8 mouse cellular contexts compared by ENCODE assay signal in the genomic region with DNA sequence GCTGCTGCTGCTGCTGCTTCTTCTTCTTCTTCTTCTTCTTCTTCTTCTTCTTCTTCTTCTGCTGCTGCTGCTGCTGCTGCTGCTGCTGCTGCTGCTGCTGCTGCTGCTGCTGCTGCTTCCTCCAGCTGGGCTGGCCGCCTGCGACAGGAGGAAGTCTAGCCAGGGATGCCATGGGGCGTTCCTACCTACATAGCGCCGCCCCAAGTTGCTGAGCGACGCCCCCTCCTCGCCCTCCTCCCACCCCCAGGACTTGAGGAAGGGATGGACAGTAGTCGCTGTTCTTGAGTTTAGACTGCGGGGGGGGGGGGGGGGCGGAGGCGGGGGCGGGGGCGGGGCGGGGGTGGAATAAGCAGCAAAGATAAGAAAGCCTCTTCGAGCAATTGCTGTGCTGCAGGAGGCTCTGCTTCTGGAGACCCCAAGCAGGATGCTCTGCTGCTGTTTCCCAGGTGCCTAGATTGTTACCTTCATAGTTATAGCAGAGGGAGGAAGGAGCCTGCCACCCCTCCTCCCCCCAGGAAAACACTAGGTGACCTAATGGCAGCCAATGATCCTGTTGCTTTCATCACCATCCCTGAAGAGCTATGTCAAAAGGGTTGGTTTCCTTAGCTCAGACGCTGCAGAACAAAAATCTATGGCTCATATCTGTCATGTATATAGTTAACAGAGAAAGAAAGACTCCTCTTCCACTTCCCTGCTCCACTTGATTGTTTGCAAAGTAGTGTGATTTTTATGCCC. TPM values are rescaled to one million over a fixed set of nuclear protein-coding genes. Genes with fewer than 3 reads are reported as not detected.
DNase-seq lines count a peak whose midpoint lies in the region; ATAC-seq and TF ChIP-seq lines count a peak whose summit lies in the region.

A gene (minus strand): TSS at position 685 of the 735 bp plus-strand sequence.

- H3K4me1 ChIP-seq in embryonic facial prominence, embryonic 11.5 days (ENCODE audit: control insufficient read depth, insufficient read depth, low read length): no peaks in the 10 kb centered on the region
- H3K4me1 ChIP-seq in heart, adult 2 months (ENCODE audit: control insufficient read depth, insufficient read depth, low read length): peaks cover 2% of the 10 kb centered on the region
- peaks cover 5% of the 10 kb centered on the region; the same call in 1 of the 2 replicates for H3K4me1 ChIP-seq in liver, embryonic 12.5 days

- H3K79me2 ChIP-seq in C2C12 (ENCODE audit: control insufficient read depth, insufficient read depth): no peaks in the 10 kb centered on the region
- no peaks in the 10 kb centered on the region for H3K79me2 ChIP-seq in heart, adult 2 months (replicated peaks; ENCODE audit: control insufficient read depth, insufficient read depth, low read length)

- peak within 1 kb of the TSS; percentile 51 for H3K4me2 ChIP-seq in embryonic facial prominence, embryonic 11.5 days (ENCODE audit: low read depth, low read length)
- peak within 1 kb of the TSS; percentile 73 for H3K4me2 ChIP-seq in liver, embryonic 12.5 days

- TF ChIP-seq POLR2A in heart, adult 2 months (IDR thresholded peaks at IDR 0.05; ENCODE audit: insufficient read depth, low read depth, low read length): no peak

- H3K9ac ChIP-seq in embryonic facial prominence, embryonic 11.5 days (replicated peaks; ENCODE audit: low read length): peak within 1 kb of the TSS; percentile 43
- H3K9ac ChIP-seq in heart, adult 2 months (ENCODE audit: low read depth, low read length): peak within 1 kb of the TSS; percentile 83
- peak within 1 kb of the TSS; percentile 68 for H3K9ac ChIP-seq in liver, embryonic 12.5 days

- peak; percentile 24 for DNase-seq in adrenal gland, adult 8-10 months
- peak; percentile 60 for DNase-seq in embryonic facial prominence, embryonic 11.5 days (ENCODE audit: low spot score)
- DNase-seq in heart, adult 2 months: peak; percentile 72 to 81
- peak; percentile 44 for DNase-seq in kidney, adult 18-20 months
- DNase-seq in monocyte, adult 2 months (ENCODE audit: low read depth in 1 of 2, low spot score in 2 of 2): peak; percentile 3 to 10
- DNase-seq in spleen, postnatal 36 days (ENCODE audit: low spot score in 2 of 2): peak; percentile 75 to 79

- no peaks in the 10 kb centered on the region for H3K9me3 ChIP-seq in embryonic facial prominence, embryonic 11.5 days (replicated peaks; ENCODE audit: control insufficient read depth, low read length)
- no peaks in the 10 kb centered on the region for H3K9me3 ChIP-seq in liver, embryonic 12.5 days (replicated peaks)

- H3K27ac ChIP-seq in embryonic facial prominence, embryonic 11.5 days (replicated peaks; ENCODE audit: low read depth, low read length): no peak within 1 kb of the TSS
- H3K27ac ChIP-seq in heart, adult 2 months: peak within 1 kb of the TSS; percentile 48
- H3K27ac ChIP-seq in liver, embryonic 12.5 days: peak within 1 kb of the TSS; percentile 40

- H3K36me3 ChIP-seq in C2C12 (ENCODE audit: control insufficient read depth, insufficient read depth): no peaks in the 10 kb centered on the region
- H3K36me3 ChIP-seq in embryonic facial prominence, embryonic 11.5 days (replicated peaks; ENCODE audit: control insufficient read depth, insufficient read depth, low read depth, low read length): no peaks in the 10 kb centered on the region
- no peaks in the 10 kb centered on the region for H3K36me3 ChIP-seq in heart, adult 2 months (ENCODE audit: control insufficient read depth, insufficient read depth, low read length)
- H3K36me3 ChIP-seq in liver, embryonic 12.5 days: no peaks in the 10 kb centered on the region

- ATAC-seq in embryonic facial prominence, embryonic 11.5 days (replicated peaks; ENCODE audit: insufficient number of reproducible peaks, low FRiP score, low TSS enrichment, low read depth): peak; percentile 87; the same call in 1 of the 2 replicates
- ATAC-seq in liver, embryonic 12.5 days: peak; percentile 93

- H3K27me3 ChIP-seq in C2C12 (ENCODE audit: control insufficient read depth, insufficient read depth, insufficient read length): no peaks in the 10 kb centered on the region
- no peaks in the 10 kb centered on the region for H3K27me3 ChIP-seq in embryonic facial prominence, embryonic 11.5 days (ENCODE audit: control insufficient read depth, insufficient read depth, low read length)
- H3K27me3 ChIP-seq in heart, adult 2 months (ENCODE audit: control insufficient read depth, insufficient read depth, low read length): no peaks in the 10 kb centered on the region
- no peaks in the 10 kb centered on the region for H3K27me3 ChIP-seq in liver, embryonic 12.5 days (replicated peaks)

- H3ac ChIP-seq in C2C12 (ENCODE audit: control insufficient read depth, insufficient read length, low read depth): peak within 1 kb of the TSS; percentile 57

- no peaks in the 10 kb centered on the region for H3K79me3 ChIP-seq in C2C12 (ENCODE audit: low read depth)

- peak within 1 kb of the TSS; percentile 11 for H3K4me3 ChIP-seq in C2C12 (ENCODE audit: insufficient read depth, poor library complexity, severe bottlenecking)
- H3K4me3 ChIP-seq in embryonic facial prominence, embryonic 11.5 days (ENCODE audit: low read depth, low read length): peak within 1 kb of the TSS; percentile 46
- H3K4me3 ChIP-seq in heart, adult 2 months: peak within 1 kb of the TSS; percentile 55
- H3K4me3 ChIP-seq in liver, embryonic 12.5 days: peak within 1 kb of the TSS; percentile 63

- no peak for TF ChIP-seq EP300 in heart, adult 2 months (IDR thresholded peaks at IDR 0.05; ENCODE audit: insufficient read depth, low read depth, low read length)

- intact Hi-C loops in heart, adult 2 months (cut with DNase I): loop anchor here (5.0 kb wide), 1 partner anchor 38 kb away; no protein-coding TSS in a partner anchor

- 7% methylated on average over 9 of the region's 17 CpGs for WGBS in embryonic facial prominence, embryonic 11.5 days
- WGBS in heart, adult 2 months: 10% methylated on average over 10 of the region's 17 CpGs
- 20% methylated on average over 5 of the region's 17 CpGs for WGBS in liver, embryonic 12.5 days (ENCODE audit: insufficient replicate concordance)

- TF ChIP-seq CTCF in C2C12 (IDR thresholded peaks at IDR 0.05; ENCODE audit: control insufficient read depth, insufficient read depth, insufficient read length): no peak
- TF ChIP-seq CTCF in heart, adult 2 months (IDR thresholded peaks at IDR 0.05): no peak

TF ChIP-seq in C2C12, 6 proteins besides CTCF, POLR2A, EP300 and RAD21:
- TF ChIP-seq FOSL1 (IDR thresholded peaks at IDR 0.05; ENCODE audit: insufficient read depth, low read length, poor library complexity, severe bottlenecking): no peak
- no peak for TF ChIP-seq MAX (IDR thresholded peaks at IDR 0.05)
- no peak for TF ChIP-seq MYOD1 (IDR thresholded peaks at IDR 0.05; ENCODE audit: control insufficient read depth, insufficient read length, low read depth)
- TF ChIP-seq MYOG (IDR thresholded peaks at IDR 0.05; ENCODE audit: control insufficient read depth, extremely low read depth, insufficient read length): no peak
- TF ChIP-seq USF1 (IDR thresholded peaks at IDR 0.05; ENCODE audit: low read depth): no peak
- no peak for TF ChIP-seq CEBPB (IDR thresholded peaks at IDR 0.05; ENCODE audit: low read depth)

RNA-seq across cellular contexts. Expression of the gene that starts here (rescaled TPM):
- polyA plus RNA-seq in C2C12 (2012; fragmentation: generic; extraction: Trizol): 0.01 TPM
- 1 to 10 TPM; 1.2 to 3.1 (median 2.0) TPM for total RNA-seq in adrenal gland, adult 8-10 months (2022)
- polyA plus RNA-seq in embryonic facial prominence, embryonic 11.5 days (2014; fragmentation: Nextera tagmentation; extraction: Ambion mirVana): 0.95 and 1.1 TPM in 2 replicates
- total RNA-seq in heart, adult 2 months (2021): 1 to 10 TPM; 1.1 to 1.3 TPM
- 1.1 and 1.2 TPM in 2 replicates for polyA plus RNA-seq in heart, adult 2 months (2012; rRNA removed)
- 1.0 and 1.4 TPM in 2 replicates for polyA plus RNA-seq in liver, embryonic 12.5 days (2016; fragmentation: Nextera tagmentation; extraction: Ambion mirVana)

Comparison
In these comparisons a context has a peak if more than half of its experiments do, and no peak if none do; other contexts are left out.
1. H3K4me3 ChIP-seq: peak in every context shown above with its lines; median percentile 63 in liver, embryonic 12.5 days; 55 in heart, adult 2 months; 46 in embryonic facial prominence, embryonic 11.5 days; 11 in C2C12.
2. DNase-seq: peak in every context shown above with its lines; median percentile 77 in spleen, postnatal 36 days; 76 in heart, adult 2 months; 60 in embryonic facial prominence, embryonic 11.5 days; 44 in kidney, adult 18-20 months; 24 in adrenal gland, adult 8-10 months; 6 in monocyte, adult 2 months.